Mouse (Mus musculus) limb, embryonic 14.5 days (tissue): ENCODE results near the gene Nmt1. TPM values are rescaled to one million over a fixed set of nuclear protein-coding genes. Genes with fewer than 3 reads are reported as not detected.

Source experiments
- ATAC-seq: fragments of 200-750 bp; cut with Nextera tagmentation; 2 replicates; pipeline ENCODE4 v1.8.0; 2017; ENCODE audit warnings: low read depth, moderate number of reproducible peaks, moderate TSS enrichment; ENCODE audit not compliant: low FRiP score
- DNase-seq: peaks from one replicate; pipeline ENCODE4 v3.0.0-alpha.2; 2015; ENCODE audit warnings: low spot score
- H3K27ac ChIP-seq: fragments of 300-500 bp; sonication (generic); replicated peaks from 2 replicates; pipeline ENCODE4 v1.5.1; 2014; ENCODE audit warnings: low read depth, mild to moderate bottlenecking, low read length, moderate library complexity, mixed read lengths
- H3K27me3 ChIP-seq: fragments of 300-500 bp; sonication (generic); 2 replicates; pipeline ENCODE4 v1.6.1; 2014; ENCODE audit warnings: low read length, mixed read lengths; ENCODE audit not compliant: control insufficient read depth, insufficient read depth
- H3K36me3 ChIP-seq: fragments of 300-500 bp; sonication (generic); 2 replicates; pipeline ENCODE4 v1.6.1; 2014; ENCODE audit warnings: mild to moderate bottlenecking, low read length, moderate library complexity, mixed read lengths; ENCODE audit not compliant: control insufficient read depth, insufficient read depth
- H3K4me1 ChIP-seq: fragments of 300-500 bp; sonication (generic); 2 replicates; pipeline ENCODE4 v1.6.1; 2014; ENCODE audit warnings: antibody characterized with exemption, low read length, mixed read lengths; ENCODE audit not compliant: control insufficient read depth, insufficient read depth
- H3K4me2 ChIP-seq: fragments of 300-500 bp; sonication (generic); replicated peaks from 2 replicates; pipeline ENCODE4 v1.6.1; 2014; ENCODE audit warnings: low read depth, mild to moderate bottlenecking, low read length, moderate library complexity; ENCODE audit not compliant: severe bottlenecking
- H3K4me3 ChIP-seq: fragments of 300-500 bp; sonication (generic); replicated peaks from 2 replicates; pipeline ENCODE4 v1.5.1; 2014; ENCODE audit warnings: low read length
- H3K9ac ChIP-seq: fragments of 300-500 bp; sonication (generic); 2 replicates; pipeline ENCODE4 v1.6.1; 2014; ENCODE audit warnings: mild to moderate bottlenecking, low read depth, low read length, moderate library complexity; ENCODE audit not compliant: severe bottlenecking
- H3K9me3 ChIP-seq: fragments of 300-500 bp; sonication (generic); 2 replicates; pipeline ENCODE4 v1.6.1; 2016; ENCODE audit warnings: low read length; ENCODE audit not compliant: control insufficient read depth
- POLR2A ChIP-seq: fragments of 200-500 bp; IDR thresholded peaks from 2 replicates; pipeline ENCODE4 v1.8.0; 2012; ENCODE audit warnings: inconsistent platforms, mild to moderate bottlenecking, moderate library complexity, borderline replicate concordance; ENCODE audit not compliant: insufficient read depth, insufficient read length; ENCODE audit errors: extremely low read depth
- WGBS: fragments of 180-500 bp; shearing (Covaris S2); extraction: QIAGEN DNeasy Blood & Tissue Kit; methylation state at CpG from one replicate; pipeline ENCODE4 v1.1.7; 2014; 5-methylcytosine and 5-hydroxymethylcytosine counted together
- polyA plus RNA-seq, 2 experiments: library from polyadenylated mRNA; depleted of rRNA in 1 of 2; stranded (reverse) in 1 of 2; unstranded in 1 of 2; fragments of >200 nt; fragmentation: Nextera tagmentation in 1 of 2; extraction: Ambion mirVana in 1 of 2; gene quantifications; 2 replicates each; pipeline versions ENCODE4 v1.2.1 to v1.2.3; 2012 to 2014

The Nmt1 gene
- polyA plus RNA-seq, 2 experiments: 45.9 to 50.2 TPM

GRCm38 (mm10) chr11:103070322-103070880, 42.4 kb downstream of the Nmt1 start:
- Histone ChIP-seq H3K9ac (no peak overlapping the region), H3K27me3 (no peaks in the 10 kb centered on the region), H3K27ac (no peak overlapping the region), H3K9me3 (no peaks in the 10 kb centered on the region), H3K4me3 (no peak overlapping the region), H3K4me1 (no peaks in the 10 kb centered on the region), H3K4me2 (no peak overlapping the region), H3K36me3 (peaks cover 59% of the 10 kb centered on the region)
- no peak for DNase-seq
- no peak for TF ChIP-seq POLR2A
- 92% methylated on average over 10 of the region's 10 CpGs for WGBS
- no peak for ATAC-seq

GRCm38 (mm10) chr11:103073671-103074070, 45.7 kb downstream of the Nmt1 start:
- Histone ChIP-seq H3K9me3 (no peaks in the 10 kb centered on the region), H3K4me2 (no peak overlapping the region), H3K36me3 (peaks cover 34% of the 10 kb centered on the region), H3K27ac (no peak overlapping the region), H3K4me1 (no peaks in the 10 kb centered on the region), H3K27me3 (no peaks in the 10 kb centered on the region), H3K9ac (no peak overlapping the region), H3K4me3 (no peak overlapping the region)
- 81% methylated on average over 7 of the region's 7 CpGs for WGBS
- ATAC-seq: no peak
- DNase-seq: no peak
- TF ChIP-seq POLR2A: no peak

DNA sequence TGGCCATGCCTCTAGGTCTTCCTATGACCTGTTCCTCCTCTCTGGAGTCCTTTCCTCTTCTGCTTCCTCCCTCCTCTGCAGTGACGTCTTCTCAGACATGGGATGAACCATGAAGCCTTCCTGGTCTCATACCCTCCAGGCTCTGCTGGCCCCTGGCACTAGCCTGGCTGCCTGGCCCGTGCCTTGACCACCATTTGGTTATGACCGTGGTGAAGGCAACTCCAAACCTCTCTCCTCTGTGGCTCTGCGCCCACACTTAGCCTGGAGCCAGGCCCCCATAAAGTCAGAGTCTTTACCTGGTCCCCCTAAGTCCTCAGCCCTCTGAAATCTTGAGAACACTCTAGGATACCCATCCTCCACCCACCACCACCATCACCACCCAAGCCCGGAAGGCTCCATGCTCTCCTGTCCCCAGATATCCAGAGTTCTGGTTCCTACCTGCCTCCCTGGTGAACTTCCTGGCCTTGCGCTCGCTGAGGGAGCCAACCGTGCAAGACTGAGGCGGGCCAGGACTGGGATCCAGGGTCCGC, 46.2 kb downstream of the Nmt1 start:
- H3K27ac ChIP-seq: no peak overlapping the region
- H3K27me3 ChIP-seq: no peaks in the 10 kb centered on the region
- H3K4me3 ChIP-seq: no peak overlapping the region
- H3K9me3 ChIP-seq: no peaks in the 10 kb centered on the region
- no peak overlapping the region for H3K9ac ChIP-seq
- ATAC-seq (no peak), DNase-seq (no peak)
- H3K4me2 ChIP-seq: no peak overlapping the region
- H3K4me1 ChIP-seq: no peaks in the 10 kb centered on the region
- whole genome bisulfite sequencing: 60% methylated on average over 10 of the region's 10 CpGs
- peaks cover 29% of the 10 kb centered on the region for H3K36me3 ChIP-seq
- no peak for TF ChIP-seq POLR2A

DNA sequence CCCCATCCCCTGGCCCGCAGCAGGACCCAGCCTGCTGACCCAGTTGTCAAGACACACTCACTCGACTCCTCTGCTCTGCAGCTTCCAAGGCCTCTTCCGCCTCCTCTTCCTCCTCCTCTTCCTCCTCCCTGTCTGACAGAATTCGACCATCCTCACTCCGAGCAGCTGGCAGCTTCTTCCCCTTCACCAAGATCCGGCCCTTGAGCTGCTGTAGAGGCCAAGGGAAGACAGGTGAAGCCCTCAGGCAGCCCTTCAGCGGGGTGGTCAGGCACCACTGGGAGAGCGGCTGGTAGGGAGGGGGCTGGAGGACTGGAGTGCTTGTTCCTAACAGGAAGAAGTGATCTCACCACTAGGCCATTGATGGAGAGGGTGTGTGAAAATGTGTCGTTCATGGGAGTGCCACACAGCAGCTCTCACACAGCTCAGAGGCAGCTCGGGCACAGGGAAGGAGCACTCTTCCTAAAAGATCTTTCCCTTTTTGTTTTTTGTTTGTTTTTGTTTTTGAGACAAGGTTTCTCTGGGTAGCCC, 46.9 kb downstream of the Nmt1 start:
- Histone ChIP-seq H3K4me2 (no peak overlapping the region), H3K9ac (peak overlapping the region; percentile 4; the same call in 1 of the 2 replicates), H3K4me3 (no peak overlapping the region), H3K9me3 (no peaks in the 10 kb centered on the region), H3K27ac (no peak overlapping the region), H3K4me1 (no peaks in the 10 kb centered on the region), H3K27me3 (peaks cover 5% of the 10 kb centered on the region; the same call in 1 of the 2 replicates), H3K36me3 (peaks cover 24% of the 10 kb centered on the region)
- ATAC-seq (no peak), DNase-seq (no peak)
- 18% methylated on average over 10 of the region's 10 CpGs for WGBS
- TF ChIP-seq POLR2A: no peak

- H3K27me3 ChIP-seq: peaks cover 16% of the 10 kb centered on the region; the same call in 1 of the 2 replicates
- H3K9ac ChIP-seq: no peak overlapping the region
- WGBS: 92% methylated on average over 7 of the region's 7 CpGs
- ATAC-seq: no peak
- H3K4me2 ChIP-seq: no peak overlapping the region
- H3K9me3 ChIP-seq: no peaks in the 10 kb centered on the region
- peaks cover 9% of the 10 kb centered on the region for H3K4me1 ChIP-seq
- H3K36me3 ChIP-seq: peaks cover 13% of the 10 kb centered on the region
- H3K27ac ChIP-seq: no peak overlapping the region
- H3K4me3 ChIP-seq: no peak overlapping the region
- TF ChIP-seq POLR2A: no peak
- no peak for DNase-seq
Measured at GRCm38 (mm10) chr11:103076010-103076409, 48.0 kb downstream of the Nmt1 start.
